Mouse (Mus musculus) right cerebral cortex, postnatal 4 days (tissue): ENCODE results near the gene Sae1.
A peak's percentile ranks its signal among the peaks of the same experiment; 100 is the strongest.

Experiments
- DNase-seq: peaks from one replicate; pipeline ENCODE4 v3.0.0-alpha.2; 2022

Sae1 gene

GRCm38 (mm10) chr7:16387160-16388041, at the start of gene Sae1:
Gene Sae1, minus strand, starts transcription at chr7:16387806.
- peak; percentile 94 for DNase-seq

- no peak for DNase-seq
Measured at GRCm38 (mm10) chr7:16435088-16435487, 47.5 kb upstream of the Sae1 start.

GRCm38 (mm10) chr7:16433352-16433971, 45.9 kb upstream of the Sae1 start:
- no peak for DNase-seq

GRCm38 (mm10) chr7:16426129-16426729, 38.6 kb upstream of the Sae1 start:
- DNase-seq: peak; percentile 76

GRCm38 (mm10) chr7:16425721-16426120, 38.1 kb upstream of the Sae1 start:
- DNase-seq: no peak

- DNase-seq: no peak
Measured at GRCm38 (mm10) chr7:16423731-16424130, 36.1 kb upstream of the Sae1 start.

GRCm38 (mm10) chr7:16422222-16422856, 34.7 kb upstream of the Sae1 start:
- no peak for DNase-seq

- DNase-seq: no peak
Measured at GRCm38 (mm10) chr7:16420493-16421118, 33.0 kb upstream of the Sae1 start.

- no peak for DNase-seq
Measured at GRCm38 (mm10) chr7:16418713-16419112, 31.1 kb upstream of the Sae1 start.

GRCm38 (mm10) chr7:16417141-16417771, 29.6 kb upstream of the Sae1 start:
- DNase-seq: no peak

- no peak for DNase-seq
Measured at GRCm38 (mm10) chr7:16415426-16415825, 27.8 kb upstream of the Sae1 start.

GRCm38 (mm10) chr7:16412930-16413329, 25.3 kb upstream of the Sae1 start:
- DNase-seq: no peak

- no peak for DNase-seq
Measured at GRCm38 (mm10) chr7:16412220-16412896, 24.8 kb upstream of the Sae1 start.

GRCm38 (mm10) chr7:16411100-16411499, 23.5 kb upstream of the Sae1 start:
- DNase-seq: no peak

GRCm38 (mm10) chr7:16406978-16407377, 19.4 kb upstream of the Sae1 start:
- no peak for DNase-seq

GRCm38 (mm10) chr7:16405516-16406351, 18.1 kb upstream of the Sae1 start:
- no peak for DNase-seq

- no peak for DNase-seq
Measured at GRCm38 (mm10) chr7:16405073-16405455, 17.5 kb upstream of the Sae1 start.

- DNase-seq: no peak
Measured at GRCm38 (mm10) chr7:16404315-16405072, 16.9 kb upstream of the Sae1 start.

- no peak for DNase-seq
Measured at GRCm38 (mm10) chr7:16402968-16403948, 15.7 kb upstream of the Sae1 start.
